Mouse (Mus musculus) lung, postnatal 0 days (tissue): Measurements from ENCODE around the gene Armc5. TPM values are rescaled to one million over a fixed set of nuclear protein-coding genes. Genes with fewer than 3 reads are reported as not detected.
A peak's percentile ranks its signal among the peaks of the same experiment; 100 is the strongest.

Source experiments
- ATAC-seq: fragments of 200-750 bp; cut with Nextera tagmentation; 2 replicates; pipeline ENCODE4 v1.8.0; 2017; ENCODE audit warnings: moderate library complexity
- DNase-seq: peaks from one replicate; pipeline ENCODE4 v3.0.0-alpha.2; 2016; ENCODE audit warnings: low spot score
- H3K27ac ChIP-seq: fragments of 300-500 bp; sonication (generic); 2 replicates; pipeline ENCODE4 v1.5.1; 2014; ENCODE audit warnings: antibody characterized with exemption, mild to moderate bottlenecking, low read length, mixed read lengths
- H3K27me3 ChIP-seq: fragments of 300-500 bp; sonication (generic); replicated peaks from 2 replicates; pipeline ENCODE4 v1.6.1; 2014; ENCODE audit warnings: low read length, mixed read lengths; ENCODE audit not compliant: insufficient read depth
- H3K36me3 ChIP-seq: fragments of 300-500 bp; sonication (generic); 2 replicates; pipeline ENCODE4 v1.6.1; 2014; ENCODE audit warnings: low read length, mixed read lengths; ENCODE audit not compliant: insufficient read depth
- H3K4me1 ChIP-seq: fragments of 300-500 bp; sonication (generic); 2 replicates; pipeline ENCODE4 v1.6.1; 2014; ENCODE audit warnings: antibody characterized with exemption, low read depth, low read length, mixed read lengths; ENCODE audit not compliant: insufficient read depth
- H3K4me2 ChIP-seq: fragments of 300-500 bp; sonication (generic); replicated peaks from 2 replicates; pipeline ENCODE4 v1.6.1; 2014; ENCODE audit warnings: low read depth, mild to moderate bottlenecking, low read length, moderate library complexity, mixed read lengths
- H3K4me3 ChIP-seq: fragments of 300-500 bp; sonication (generic); 2 replicates; pipeline ENCODE4 v1.5.1; 2014; ENCODE audit warnings: low read depth, low read length
- H3K9ac ChIP-seq: fragments of 300-500 bp; sonication (generic); replicated peaks from 2 replicates; pipeline ENCODE4 v1.6.1; 2014; ENCODE audit warnings: low read depth, mild to moderate bottlenecking
- H3K9me3 ChIP-seq: fragments of 300-500 bp; sonication (generic); 2 replicates; pipeline ENCODE4 v1.6.1; 2016; ENCODE audit warnings: low read length, mixed read lengths
- CTCF ChIP-seq: IDR thresholded peaks from 2 replicates; pipeline ENCODE4 v1.5.1; 2016; ENCODE audit warnings: antibody characterized with exemption, mild to moderate bottlenecking
- EP300 ChIP-seq: IDR thresholded peaks from 2 replicates; pipeline ENCODE4 v1.6.1; 2016; ENCODE audit warnings: antibody characterized with exemption, mild to moderate bottlenecking, control low read depth
- WGBS: fragments of 180-500 bp; shearing (Covaris S2); extraction: QIAGEN DNeasy Blood & Tissue Kit; methylation state at CpG from one replicate; pipeline ENCODE4 v1.1.7; 2014; 5-methylcytosine and 5-hydroxymethylcytosine counted together
- polyA plus RNA-seq: library from polyadenylated mRNA; unstranded; fragments of >200 nt; fragmentation: Nextera tagmentation; extraction: Ambion mirVana; gene quantifications from 2 replicates; pipeline ENCODE4 v1.2.1, GENCODE M21; 2015

Armc5 gene
- polyA plus RNA-seq, 1 experiment from 2014 or later: 20.3 TPM

DNA sequence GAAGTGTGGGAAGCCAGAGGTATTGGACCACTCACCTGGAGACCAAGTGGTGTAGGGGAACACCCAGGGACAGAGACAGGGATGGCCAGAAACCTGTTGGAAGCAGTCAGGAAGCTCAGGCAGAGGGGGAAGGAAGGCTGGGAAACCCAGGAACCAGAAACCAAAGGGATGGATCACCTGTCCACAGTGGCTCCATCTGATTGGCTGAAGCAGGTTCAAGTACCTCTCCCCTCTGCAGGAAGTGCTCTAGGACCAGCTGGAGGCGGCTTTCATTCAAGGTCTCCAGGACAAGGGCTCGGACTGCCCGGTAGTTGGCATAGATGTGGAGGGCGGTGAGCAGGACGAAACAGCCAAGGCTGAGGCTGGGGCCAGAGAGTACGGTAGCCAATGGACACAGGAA lies 38.9 kb downstream of the Armc5 start:
- TF ChIP-seq CTCF: no peak
- TF ChIP-seq EP300: no peak
- WGBS: 92% methylated on average over 6 of the region's 6 CpGs
- Histone ChIP-seq H3K9ac (no peak overlapping the region), H3K27me3 (no peaks in the 10 kb centered on the region), H3K9me3 (no peaks in the 10 kb centered on the region), H3K4me1 (peaks cover 3% of the 10 kb centered on the region; the same call in 1 of the 2 replicates), H3K4me2 (no peak overlapping the region), H3K27ac (no peak overlapping the region), H3K4me3 (no peak overlapping the region), H3K36me3 (peaks cover 42% of the 10 kb centered on the region)
- ATAC-seq (no peak), DNase-seq (no peak)

DNA sequence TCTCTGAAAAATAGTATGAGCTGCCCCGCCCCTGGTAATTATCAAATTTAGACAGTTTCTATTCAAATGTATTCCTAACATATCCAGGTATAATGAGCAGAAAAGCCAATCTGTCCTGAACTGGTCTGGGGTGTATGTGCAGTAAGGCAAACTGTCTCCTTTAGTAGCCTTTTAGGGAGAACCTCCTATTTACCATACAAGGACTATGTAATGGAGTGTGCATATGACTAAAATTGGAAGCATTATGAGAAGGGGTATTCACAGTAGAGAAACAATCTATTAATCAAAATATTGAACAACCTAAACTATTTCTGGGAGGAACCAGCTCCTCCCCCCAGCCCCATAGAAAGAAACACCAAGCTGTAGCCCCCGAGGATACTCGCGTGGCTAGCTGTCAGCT lies 42.6 kb downstream of the Armc5 start:
- ATAC-seq (no peak), DNase-seq (no peak)
- Histone ChIP-seq H3K4me1 (peaks cover 3% of the 10 kb centered on the region; the same call in 1 of the 2 replicates), H3K9ac (no peak overlapping the region), H3K36me3 (peaks cover 24% of the 10 kb centered on the region; the same call in 1 of the 2 replicates), H3K4me2 (no peak overlapping the region), H3K4me3 (no peak overlapping the region), H3K27ac (no peak overlapping the region), H3K9me3 (no peaks in the 10 kb centered on the region), H3K27me3 (no peaks in the 10 kb centered on the region)
- whole genome bisulfite sequencing: 95% methylated on average over 4 of the region's 4 CpGs
- TF ChIP-seq CTCF (no peak), EP300 (no peak)

DNA sequence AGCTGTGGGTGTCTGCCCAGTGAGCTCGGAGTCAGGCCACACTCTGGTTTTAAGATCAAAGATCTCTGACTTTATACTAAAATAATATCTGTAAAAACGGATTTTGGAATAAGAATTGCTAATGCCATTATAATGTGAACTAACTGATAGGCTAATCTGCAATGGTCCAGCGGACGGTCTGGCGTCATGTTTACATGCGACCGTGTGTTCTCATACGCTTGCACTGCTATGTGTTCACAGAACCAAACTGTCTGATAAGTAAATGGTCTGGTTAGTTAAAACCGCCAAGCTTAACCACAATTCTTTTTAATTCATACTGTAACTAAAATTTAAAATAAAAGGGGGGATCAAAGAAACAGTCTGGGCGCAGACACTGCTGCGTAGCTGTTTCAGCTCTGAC lies 44.6 kb downstream of the Armc5 start:
- no peak for TF ChIP-seq CTCF
- no peak for TF ChIP-seq EP300
- Histone ChIP-seq H3K9me3 (no peaks in the 10 kb centered on the region), H3K9ac (no peak overlapping the region), H3K27me3 (no peaks in the 10 kb centered on the region), H3K27ac (no peak overlapping the region), H3K36me3 (peaks cover 15% of the 10 kb centered on the region; the same call in 1 of the 2 replicates), H3K4me3 (no peak overlapping the region), H3K4me2 (no peak overlapping the region), H3K4me1 (peaks cover 3% of the 10 kb centered on the region; the same call in 1 of the 2 replicates)
- DNase-seq (no peak), ATAC-seq (no peak)
- 86% methylated on average over 11 of the region's 11 CpGs for WGBS

DNA sequence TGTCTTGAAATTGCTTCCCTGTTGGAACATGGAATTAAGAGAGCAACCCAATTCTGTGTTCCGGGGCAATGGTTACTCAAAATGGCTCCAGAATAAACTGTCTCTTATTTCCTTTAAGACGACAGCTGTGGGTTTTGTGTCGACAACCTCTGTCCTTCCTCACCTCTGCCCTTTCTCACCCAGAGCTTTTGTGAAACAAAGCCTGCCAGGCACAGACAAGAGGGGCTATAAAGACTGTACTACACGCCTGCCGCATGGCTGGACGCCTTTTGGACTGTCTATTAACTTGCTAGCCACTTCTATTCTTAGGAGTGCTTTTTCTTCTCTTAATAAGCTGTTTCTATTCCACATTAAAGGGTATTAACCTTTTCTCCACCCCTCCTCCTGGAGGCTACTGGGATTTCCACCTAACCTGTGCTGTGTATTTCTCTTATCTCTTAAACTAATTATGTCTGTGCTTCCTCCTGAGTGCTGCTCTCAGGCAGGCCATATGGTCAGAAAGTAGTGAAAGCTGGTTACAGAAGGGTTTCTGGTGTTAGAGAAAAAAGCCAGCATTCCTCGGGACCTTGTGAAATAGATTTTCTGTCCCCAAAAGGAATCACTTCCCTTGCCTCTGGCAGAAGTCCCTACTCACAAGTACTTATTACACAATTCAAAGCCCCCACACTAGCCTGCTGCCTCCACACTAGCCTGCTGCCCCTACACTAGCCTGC lies 45.5 kb downstream of the Armc5 start:
- TF ChIP-seq EP300 (0 out of 2 replicates have a peak, but pooled peaks have one; percentile 15), CTCF (no peak; the same call in 1 of the 2 replicates)
- Histone ChIP-seq H3K36me3 (peaks cover 13% of the 10 kb centered on the region; the same call in 1 of the 2 replicates), H3K27me3 (no peaks in the 10 kb centered on the region), H3K9ac (0 out of 2 replicates have a peak overlapping the region, but pooled peaks have one; percentile 6), H3K27ac (peak overlapping the region; percentile 60), H3K4me2 (no peak overlapping the region), H3K9me3 (no peaks in the 10 kb centered on the region), H3K4me3 (no peak overlapping the region), H3K4me1 (peaks cover 3% of the 10 kb centered on the region; the same call in 1 of the 2 replicates)
- DNase-seq (peak; percentile 93), ATAC-seq (peak; percentile 74)
- 39% methylated on average over 7 of the region's 7 CpGs for WGBS

DNA sequence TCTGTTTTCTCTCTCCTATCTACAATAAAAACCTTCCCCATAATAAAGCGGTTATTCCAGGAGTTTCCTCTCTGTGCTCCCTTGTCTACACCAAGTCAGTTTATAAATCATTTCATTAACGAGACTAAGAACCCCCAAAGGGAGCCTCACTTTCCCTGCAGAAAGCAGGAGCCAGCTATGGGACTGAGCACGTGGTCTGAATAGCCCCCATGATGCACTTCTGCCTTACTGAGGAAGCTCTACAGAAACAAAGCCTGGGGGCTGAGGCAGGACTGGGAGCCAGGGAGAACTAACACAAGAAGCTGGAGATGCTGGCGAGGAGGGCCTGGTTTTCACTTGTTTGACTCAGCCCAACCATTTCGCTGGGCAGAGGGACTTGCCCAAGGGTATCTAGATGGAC lies 46.9 kb downstream of the Armc5 start:
- Histone ChIP-seq H3K27me3 (no peaks in the 10 kb centered on the region), H3K9me3 (no peaks in the 10 kb centered on the region), H3K4me1 (no peaks in the 10 kb centered on the region), H3K9ac (no peak overlapping the region), H3K27ac (no peak overlapping the region), H3K4me3 (no peak overlapping the region), H3K4me2 (no peak overlapping the region), H3K36me3 (peaks cover 8% of the 10 kb centered on the region; the same call in 1 of the 2 replicates)
- WGBS: 57% methylated on average over 5 of the region's 5 CpGs
- TF ChIP-seq EP300 (no peak), CTCF (no peak)
- ATAC-seq (no peak), DNase-seq (no peak)

DNA sequence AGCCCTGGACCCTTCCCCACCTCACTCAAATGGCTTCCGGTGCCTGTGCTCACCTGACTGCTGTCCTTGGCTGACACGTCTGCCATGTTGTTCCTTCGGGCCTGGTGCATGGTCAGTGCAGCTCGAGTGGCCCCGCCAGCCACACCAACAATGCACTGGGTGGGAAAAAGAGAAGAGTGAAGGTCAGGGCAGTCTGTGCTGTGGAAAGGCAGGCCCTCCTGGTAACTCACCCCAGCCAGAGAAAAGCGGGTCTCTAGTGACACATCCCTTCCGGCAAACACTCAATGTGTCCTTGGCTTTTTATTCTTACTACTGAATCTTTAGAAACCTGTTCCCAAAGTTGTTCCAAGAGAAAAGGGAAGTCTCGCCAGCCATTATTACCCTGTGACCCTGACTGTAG lies 47.9 kb downstream of the Armc5 start:
- DNase-seq: no peak
- no peak overlapping the region for H3K4me2 ChIP-seq
- no peaks in the 10 kb centered on the region for H3K4me1 ChIP-seq
- no peaks in the 10 kb centered on the region for H3K27me3 ChIP-seq
- ATAC-seq: no peak
- H3K9me3 ChIP-seq: no peaks in the 10 kb centered on the region
- H3K9ac ChIP-seq: no peak overlapping the region
- H3K4me3 ChIP-seq: no peak overlapping the region
- TF ChIP-seq EP300: no peak
- TF ChIP-seq CTCF: no peak
- H3K27ac ChIP-seq: no peak overlapping the region
- WGBS: 89% methylated on average over 8 of the region's 8 CpGs
- peaks cover 3% of the 10 kb centered on the region; the same call in 1 of the 2 replicates for H3K36me3 ChIP-seq
